Mouse (Mus musculus) lung, embryonic 14.5 days (tissue): Measurements from ENCODE around the gene Ckap2. TPM values are rescaled to one million over a fixed set of nuclear protein-coding genes. Genes with fewer than 3 reads are reported as not detected.

Experiments used
- ATAC-seq: fragments of 200-750 bp; cut with Nextera tagmentation; 2 replicates; pipeline ENCODE4 v1.8.0; 2017; ENCODE audit warnings: mild to moderate bottlenecking, moderate TSS enrichment, moderate library complexity; ENCODE audit not compliant: insufficient read depth
- DNase-seq: peaks from one replicate; pipeline ENCODE4 v3.0.0-alpha.2; 2015
- H3K27ac ChIP-seq: fragments of 300-500 bp; sonication (generic); 2 replicates; pipeline ENCODE4 v1.5.1; 2014; ENCODE audit warnings: low read depth, mild to moderate bottlenecking, moderate library complexity
- H3K27me3 ChIP-seq: fragments of 300-500 bp; sonication (generic); 2 replicates; pipeline ENCODE4 v1.6.1; 2014; ENCODE audit warnings: low read length, control low read depth; ENCODE audit not compliant: insufficient read depth
- H3K36me3 ChIP-seq: fragments of 300-500 bp; sonication (generic); 2 replicates; pipeline ENCODE4 v1.6.1; 2014; ENCODE audit warnings: control low read depth; ENCODE audit not compliant: insufficient read depth
- H3K4me1 ChIP-seq: fragments of 300-500 bp; sonication (generic); 2 replicates; pipeline ENCODE4 v1.6.1; 2014; ENCODE audit warnings: antibody characterized with exemption, control low read depth; ENCODE audit not compliant: insufficient read depth
- H3K4me2 ChIP-seq: fragments of 300-500 bp; sonication (generic); 2 replicates; pipeline ENCODE4 v1.6.1; 2014; ENCODE audit warnings: mild to moderate bottlenecking
- H3K4me3 ChIP-seq: fragments of 300-500 bp; sonication (generic); 2 replicates; pipeline ENCODE4 v1.5.1; 2014; ENCODE audit warnings: low read depth, low read length
- H3K9ac ChIP-seq: fragments of 300-500 bp; sonication (generic); 2 replicates; pipeline ENCODE4 v1.6.1; 2014
- H3K9me3 ChIP-seq: fragments of 300-500 bp; sonication (generic); 2 replicates; pipeline ENCODE4 v1.6.1; 2016; ENCODE audit warnings: low read depth, low read length, control low read depth
- CTCF ChIP-seq: IDR thresholded peaks from 2 replicates; pipeline ENCODE4 v1.5.1; 2016; ENCODE audit warnings: antibody characterized with exemption, low read depth
- WGBS: fragments of 180-500 bp; shearing (Covaris S2); extraction: QIAGEN DNeasy Blood & Tissue Kit; methylation state at CpG from one replicate; pipeline ENCODE4 v1.1.7; 2014; 5-methylcytosine and 5-hydroxymethylcytosine counted together
- polyA plus RNA-seq: library from polyadenylated mRNA; unstranded; fragments of >200 nt; fragmentation: Nextera tagmentation; extraction: Ambion mirVana; gene quantifications from 2 replicates; pipeline ENCODE4 v1.2.1, GENCODE M21; 2014

The Ckap2 gene
- polyA plus RNA-seq, 1 experiment from 2014 or later: 68.2 TPM

DNA sequence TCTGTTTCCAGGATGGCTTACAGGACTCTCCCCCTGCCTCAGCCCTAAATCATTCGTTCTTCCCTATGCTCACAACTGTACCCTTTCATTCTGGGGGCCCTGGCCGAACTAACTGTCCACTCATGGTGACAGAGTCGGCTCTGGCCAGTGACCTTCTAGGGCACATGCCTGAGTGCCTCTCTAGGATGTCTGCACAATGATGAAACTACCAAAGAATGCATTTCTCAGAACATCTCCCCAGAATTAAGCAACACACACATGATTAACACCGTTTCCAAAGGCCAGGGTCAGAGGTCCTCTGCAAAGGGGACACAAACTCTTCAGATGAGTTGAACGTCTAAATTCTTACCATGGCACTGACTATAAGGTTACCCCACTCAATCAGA, 50.9 kb downstream of the Ckap2 start:
- Histone ChIP-seq H3K9me3 (no peaks in the 10 kb centered on the region), H3K4me2 (no peak overlapping the region), H3K4me1 (no peaks in the 10 kb centered on the region), H3K27me3 (no peaks in the 10 kb centered on the region), H3K36me3 (peaks cover 16% of the 10 kb centered on the region), H3K9ac (no peak overlapping the region), H3K27ac (no peak overlapping the region), H3K4me3 (no peak overlapping the region)
- DNase-seq (no peak), ATAC-seq (no peak)
- no peak for TF ChIP-seq CTCF
- WGBS: 69% methylated on average over 5 of the region's 5 CpGs

DNA sequence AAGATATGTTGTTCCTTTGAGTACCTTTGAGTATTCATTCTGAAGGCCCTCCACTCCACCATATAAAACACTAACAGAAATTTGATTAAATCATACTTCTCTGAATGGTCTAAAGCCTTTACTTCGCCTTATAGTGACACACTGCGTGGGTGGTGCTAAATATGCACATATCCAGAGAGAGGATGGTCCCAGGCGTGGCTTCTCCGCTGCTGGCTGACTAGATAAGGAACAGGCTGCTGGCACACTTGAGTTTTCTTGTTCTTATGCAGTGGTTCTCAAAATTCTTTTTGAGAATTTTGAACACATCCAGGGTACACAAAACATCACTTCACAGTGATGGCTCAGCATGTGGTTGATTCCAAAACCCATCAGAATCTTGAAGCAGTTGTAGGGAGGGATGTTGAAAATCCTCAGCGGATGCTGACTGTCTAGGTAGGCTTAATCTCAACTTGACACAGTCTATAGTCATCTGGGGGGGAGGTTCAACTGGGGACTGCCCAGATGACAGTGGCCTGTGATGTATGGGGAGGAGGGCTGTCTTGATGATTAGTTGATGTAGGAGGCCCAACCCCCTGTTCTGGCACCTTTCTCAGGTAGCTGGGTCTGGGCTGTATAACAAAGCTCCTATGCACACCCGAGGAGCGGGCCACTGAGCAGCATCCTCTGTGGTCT, 51.4 kb downstream of the Ckap2 start:
- 86% methylated on average over 7 of the region's 7 CpGs for WGBS

DNA sequence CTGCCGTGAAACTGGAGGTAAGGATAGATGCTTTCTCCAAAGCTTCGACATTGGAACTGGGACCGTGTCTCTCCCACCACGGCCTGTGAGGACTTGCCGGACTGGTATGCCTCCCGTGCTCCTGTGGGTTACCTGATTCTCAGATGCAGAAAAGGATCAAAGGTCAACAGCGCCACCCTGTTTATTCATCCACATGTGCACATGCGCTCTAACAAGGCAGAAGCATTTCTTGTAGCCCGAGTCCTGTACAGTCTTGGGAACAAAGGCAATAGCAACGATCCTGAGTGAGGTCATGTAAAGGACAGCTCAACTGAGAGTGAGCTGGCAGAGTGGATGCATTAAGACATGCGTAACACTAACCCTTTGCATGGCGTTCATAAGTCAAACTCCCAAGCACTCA, 53.6 kb downstream of the Ckap2 start:
- Histone ChIP-seq H3K4me2 (no peak overlapping the region), H3K4me3 (no peak overlapping the region), H3K27me3 (no peaks in the 10 kb centered on the region), H3K27ac (no peak overlapping the region), H3K36me3 (peaks cover 32% of the 10 kb centered on the region), H3K9me3 (no peaks in the 10 kb centered on the region), H3K9ac (no peak overlapping the region), H3K4me1 (no peaks in the 10 kb centered on the region)
- DNase-seq (no peak), ATAC-seq (peak; percentile 73; the same call in 1 of the 2 replicates)
- no peak for TF ChIP-seq CTCF
- WGBS: 65% methylated on average over 12 of the region's 12 CpGs

More for the DNA sequence above, 51.4 kb downstream of the Ckap2 start:
- Histone ChIP-seq H3K9me3 (no peaks in the 10 kb centered on the region), H3K4me2 (no peak overlapping the region), H3K4me3 (no peak overlapping the region), H3K27me3 (no peaks in the 10 kb centered on the region), H3K27ac (no peak overlapping the region), H3K9ac (no peak overlapping the region), H3K36me3 (peaks cover 18% of the 10 kb centered on the region), H3K4me1 (no peaks in the 10 kb centered on the region)
- DNase-seq: no peak
- TF ChIP-seq CTCF: no peak
- no peak; the same call in 1 of the 2 replicates for ATAC-seq

GRCm38 (mm10) chr8:22124220-22125152, 61.1 kb downstream of the Ckap2 start, which contains the start of gene Nek5:
TSS of gene Nek5 (minus strand) at chr8:22125053.
- Histone ChIP-seq H3K27ac (no peak within 1 kb of the TSS), H3K27me3 (no peaks in the 10 kb centered on the region), H3K4me1 (no peaks in the 10 kb centered on the region), H3K9me3 (no peaks in the 10 kb centered on the region), H3K9ac (peak within 1 kb of the TSS; percentile 40), H3K36me3 (0 out of 2 replicates have a peak, but pooled peaks cover 15% of the 10 kb centered on the region), H3K4me2 (peak within 1 kb of the TSS; percentile 81), H3K4me3 (peak within 1 kb of the TSS; percentile 45)
- WGBS: 2% methylated on average over 29 of the region's 29 CpGs
- TF ChIP-seq CTCF: peak; percentile 56
- ATAC-seq: peak; percentile 88
- DNase-seq: peak; percentile 86

Other genes with a start within 250 kb of the Ckap2 start
- gene Defb35, start 247.5 kb downstream of the Ckap2 start, polyA plus RNA-seq: not detected in 2 replicates
- gene Defb13, start 239.1 kb downstream of the Ckap2 start, polyA plus RNA-seq: not detected in 2 replicates
- not detected in 2 replicates for gene Fam90a1a, start 227.1 kb downstream of the Ckap2 start, polyA plus RNA-seq
- not detected in 2 replicates for gene Ccdc70, start 216.0 kb downstream of the Ckap2 start, polyA plus RNA-seq
- 1.9 and 2.2 TPM in 2 replicates for gene Atp7b, start 125.5 kb downstream of the Ckap2 start, polyA plus RNA-seq
- 27.6 and 34.4 TPM in 2 replicates for gene Alg11, start 125.1 kb downstream of the Ckap2 start, polyA plus RNA-seq
- 0.26 and 0.27 TPM in 2 replicates for gene Nek5, start 60.8 kb downstream of the Ckap2 start, polyA plus RNA-seq
- 5.9 and 6.3 TPM in 2 replicates for gene Nek3, start 19.4 kb downstream of the Ckap2 start, polyA plus RNA-seq
- 52.1 and 55.6 TPM in 2 replicates for gene Vps36, start 7.0 kb upstream of the Ckap2 start, polyA plus RNA-seq
- gene Thsd1, start 41.5 kb upstream of the Ckap2 start, polyA plus RNA-seq: 32.5 and 33.6 TPM in 2 replicates
- not detected in 2 replicates for gene Tpte, start 97.6 kb upstream of the Ckap2 start, polyA plus RNA-seq
- 21.2 and 23.9 TPM in 2 replicates for gene Slc25a15, start 212.8 kb upstream of the Ckap2 start, polyA plus RNA-seq
- 36.8 and 36.9 TPM in 2 replicates for gene Mrps31, start 225.5 kb upstream of the Ckap2 start, polyA plus RNA-seq